In genomic region chr3:123333055-123333424, GRCm38 (mm10) we compare ENCODE assay signal across 9 mouse cellular contexts. TPM values are rescaled to one million over a fixed set of nuclear protein-coding genes. Genes with fewer than 3 reads are reported as not detected.
A peak's percentile ranks its signal among the peaks of the same experiment; 100 is the strongest.
DNase-seq lines count a peak whose midpoint lies in the region; ATAC-seq lines count a peak whose summit lies in the region.
"Had no signal": no experiment of that assay in that cellular context is flagged by ENCODE, and none has a peak within 500 bp of the region (broad histone marks: within the 10 kb centered on the region; RNA-seq: fewer than 3 reads in every experiment).

No protein-coding gene starts in this region.

- DNase-seq in adrenal gland, postnatal 14 days: peak; percentile 58
- DNase-seq in adrenal gland, adult 18-20 months (ENCODE audit: low spot score in 2 of 2): no peak
- DNase-seq in 3134 (ENCODE audit: extremely low read depth, insufficient read length, low spot score): peak; percentile 27
- DNase-seq in fibroblast of lung, adult 2 months (ENCODE audit: low read depth): peak; percentile 29
- no peak for DNase-seq in layer of hippocampus, postnatal 14 days (ENCODE audit: low spot score in 2 of 2)
- no peak for DNase-seq in natural killer cell, adult 2 months (ENCODE audit: low spot score in 2 of 2)
- DNase-seq in thymus, postnatal 10 days (ENCODE audit: low spot score in 2 of 2): no peak

- H3K27ac ChIP-seq in liver, embryonic 16.5 days (ENCODE audit: low read length): no peak overlapping the region
- H3K27ac ChIP-seq: limb, embryonic 13.5 days had no signal

- 24% methylated on average over 4 of the region's 4 CpGs for WGBS in liver, embryonic 16.5 days (ENCODE audit: insufficient replicate concordance)

- H3K4me2 ChIP-seq in liver, embryonic 16.5 days (ENCODE audit: low read depth, low read length): no peak overlapping the region
- H3K4me2 ChIP-seq: limb, embryonic 13.5 days had no signal

- H3K4me1 ChIP-seq in liver, embryonic 16.5 days (ENCODE audit: control insufficient read depth, low read depth, low read length): no peaks in the 10 kb centered on the region

- H3K9me3 ChIP-seq in liver, embryonic 16.5 days (replicated peaks; ENCODE audit: control insufficient read depth, low read length): no peaks in the 10 kb centered on the region
- H3K9me3 ChIP-seq: limb, embryonic 13.5 days had no signal

- H3K27me3 ChIP-seq in liver, embryonic 16.5 days (ENCODE audit: control insufficient read depth, insufficient read depth, low read depth, low read length): no peaks in the 10 kb centered on the region
- H3K27me3 ChIP-seq: limb, embryonic 13.5 days had no signal

- peak; percentile 81 for ATAC-seq in liver, embryonic 16.5 days (ENCODE audit: low read depth)

- H3K9ac ChIP-seq in liver, embryonic 16.5 days (ENCODE audit: low read depth, low read length): no peak overlapping the region
- H3K9ac ChIP-seq: limb, embryonic 13.5 days had no signal

- H3K4me3 ChIP-seq in liver, embryonic 16.5 days (ENCODE audit: low read depth, low read length): no peak overlapping the region
- H3K4me3 ChIP-seq: limb, embryonic 13.5 days had no signal

- no peaks in the 10 kb centered on the region for H3K36me3 ChIP-seq in liver, embryonic 16.5 days (ENCODE audit: control insufficient read depth, insufficient read depth)

RNA-seq across cellular contexts. Expression of gene Mettl14, which starts 52.9 kb away (rescaled TPM):
- total RNA-seq in adrenal gland, postnatal 14 days (2021): 16.1 and 16.9 TPM in 2 replicates
- total RNA-seq in adrenal gland, adult 18-20 months (2021): 10 to 100 TPM; 13.4 to 15.2 TPM
- polyA plus RNA-seq in liver, embryonic 16.5 days (2015; fragmentation: Nextera tagmentation; extraction: Ambion mirVana): 6.8 and 6.9 TPM in 2 replicates
- 10 to 100 TPM; 14.0 to 15.8 TPM for total RNA-seq in layer of hippocampus, postnatal 14 days (2021)

Comparison
In these comparisons a context has a peak if more than half of its experiments do, and no peak if none do; other contexts are left out.
1. DNase-seq: peak in adrenal gland, postnatal 14 days (single experiment), 3134 (single experiment) and fibroblast of lung, adult 2 months (single experiment); none in adrenal gland, adult 18-20 months (0 of 2), layer of hippocampus, postnatal 14 days (0 of 2), natural killer cell, adult 2 months (0 of 2) and thymus, postnatal 10 days (0 of 2).